Mouse (Mus musculus): ENCODE measurements around the gene Gm14692. TPM values are rescaled to one million over a fixed set of nuclear protein-coding genes. Genes with fewer than 3 reads are reported as not detected.

The Gm14692 gene
- polyA plus RNA-seq (2014; fragmentation: Illumina TruSeq; extraction: RNeasy Lipid Tissue Mini Kit (QIAGEN cat#74804); ENCODE audit: low read depth, low replicate concordance), result not detected

GRCm38 (mm10) chrX:67695398-67695797 lies at the start of gene Gm14692:
TSS of gene Gm14692 (plus strand) at chrX:67695698.

GRCm38 (mm10) chrX:67693462-67693861 lies 2.0 kb upstream of the Gm14692 start, which contains the start of gene Gm1140:
TSS of gene Gm1140 (minus strand) at chrX:67693562.

Other genes starting within 250 kb of the Gm14692 start
- gene Gm1140, start 2.1 kb upstream of the Gm14692 start, polyA plus RNA-seq (2014; fragmentation: Illumina TruSeq; extraction: RNeasy Lipid Tissue Mini Kit (QIAGEN cat#74804); ENCODE audit: low read depth, low replicate concordance), result not detected
- gene 4933436I01Rik, start 225.8 kb downstream of the Gm14692 start, polyA plus RNA-seq (2014; fragmentation: Illumina TruSeq; extraction: RNeasy Lipid Tissue Mini Kit (QIAGEN cat#74804); ENCODE audit: low read depth, low replicate concordance), result not detected